In genomic region chr16:30310171-30310515, GRCm38 (mm10) we compare ENCODE assay signal across 14 mouse cellular contexts. TPM values are rescaled to one million over a fixed set of nuclear protein-coding genes. Genes with fewer than 3 reads are reported as not detected.
A peak's percentile ranks its signal among the peaks of the same experiment; 100 is the strongest.
DNase-seq lines count a peak whose midpoint lies in the region; ATAC-seq and TF ChIP-seq lines count a peak whose summit lies in the region.
"Had no signal": no experiment of that assay in that cellular context is flagged by ENCODE, and none has a peak within 500 bp of the region (broad histone marks: within the 10 kb centered on the region; RNA-seq: fewer than 3 reads in every experiment).

No protein-coding gene starts in this region.

- peaks cover 14% of the 10 kb centered on the region for H3K4me1 ChIP-seq in heart, embryonic 11.5 days (ENCODE audit: control insufficient read depth, insufficient read depth, low read length)
- H3K4me1 ChIP-seq in heart, adult 2 months (ENCODE audit: control insufficient read depth, insufficient read depth, low read length) = peaks cover 2% of the 10 kb centered on the region; the same call in 1 of the 2 replicates
- H3K4me1 ChIP-seq in midbrain, embryonic 16.5 days (ENCODE audit: control insufficient read depth, insufficient read depth, low read length) = peaks cover 18% of the 10 kb centered on the region
- peaks cover 20% of the 10 kb centered on the region for H3K4me1 ChIP-seq in midbrain, embryonic 13.5 days (replicated peaks)
- peaks cover 22% of the 10 kb centered on the region for H3K4me1 ChIP-seq in limb, embryonic 10.5 days
- H3K4me1 ChIP-seq in midbrain, postnatal 0 days (ENCODE audit: insufficient read depth, low read length) = peaks cover 6% of the 10 kb centered on the region; the same call in 1 of the 2 replicates
- H3K4me1 ChIP-seq in thymus, adult 2 months (replicated peaks; ENCODE audit: control insufficient read depth, insufficient read depth, low read length) = peaks cover 15% of the 10 kb centered on the region
- peaks cover 13% of the 10 kb centered on the region for H3K4me1 ChIP-seq in forebrain, embryonic 14.5 days (ENCODE audit: control insufficient read depth, insufficient read depth, low read length)

- intact Hi-C loops in heart, adult 2 months (cut with DNase I) = no loop called here

- ATAC-seq in heart, embryonic 11.5 days (replicated peaks; ENCODE audit: insufficient number of reproducible peaks, low FRiP score, low TSS enrichment) = no peak
- ATAC-seq in midbrain, embryonic 16.5 days = no peak
- no peak for ATAC-seq in midbrain, embryonic 13.5 days
- ATAC-seq in midbrain, postnatal 0 days (ENCODE audit: low FRiP score) = no peak
- ATAC-seq in forebrain, embryonic 14.5 days = no peak

- 52% methylated on average over 8 of the region's 8 CpGs for WGBS in heart, embryonic 11.5 days (ENCODE audit: insufficient replicate concordance)
- 90% methylated on average over 8 of the region's 8 CpGs for WGBS in heart, adult 2 months
- 58% methylated on average over 8 of the region's 8 CpGs for WGBS in midbrain, embryonic 16.5 days
- WGBS in midbrain, embryonic 13.5 days = 56% methylated on average over 8 of the region's 8 CpGs
- 59% methylated on average over 8 of the region's 8 CpGs for WGBS in limb, embryonic 10.5 days
- WGBS in midbrain, postnatal 0 days = 54% methylated on average over 8 of the region's 8 CpGs
- WGBS in thymus, adult 2 months = 87% methylated on average over 8 of the region's 8 CpGs
- 52% methylated on average over 8 of the region's 8 CpGs for WGBS in forebrain, embryonic 14.5 days

- no peaks in the 10 kb centered on the region for H3K36me3 ChIP-seq in heart, embryonic 11.5 days (ENCODE audit: control insufficient read depth, insufficient read depth, low read length)
- no peaks in the 10 kb centered on the region for H3K36me3 ChIP-seq in heart, adult 2 months (ENCODE audit: control insufficient read depth, insufficient read depth, low read length)
- no peaks in the 10 kb centered on the region; the same call in 1 of the 2 replicates for H3K36me3 ChIP-seq in midbrain, embryonic 16.5 days (ENCODE audit: control insufficient read depth, insufficient read depth, low read length)
- 0 out of 2 replicates have a peak, but pooled peaks cover 4% of the 10 kb centered on the region for H3K36me3 ChIP-seq in midbrain, embryonic 13.5 days
- peaks cover 11% of the 10 kb centered on the region for H3K36me3 ChIP-seq in limb, embryonic 10.5 days
- no peaks in the 10 kb centered on the region for H3K36me3 ChIP-seq in midbrain, postnatal 0 days (ENCODE audit: insufficient read depth, low read length)
- H3K36me3 ChIP-seq in thymus, adult 2 months (ENCODE audit: control insufficient read depth, insufficient read depth, low read length) = peaks cover 5% of the 10 kb centered on the region
- peaks cover 2% of the 10 kb centered on the region; the same call in 1 of the 2 replicates for H3K36me3 ChIP-seq in forebrain, embryonic 14.5 days (ENCODE audit: control insufficient read depth, insufficient read depth, low read length)

- TF ChIP-seq EP300 in heart, adult 2 months (IDR thresholded peaks at IDR 0.05; ENCODE audit: insufficient read depth, low read depth, low read length) = no peak

- H3K27me3 ChIP-seq in heart, embryonic 11.5 days (ENCODE audit: control insufficient read depth, insufficient read depth, low read length) = peaks cover 51% of the 10 kb centered on the region
- peaks cover 7% of the 10 kb centered on the region; the same call in 1 of the 2 replicates for H3K27me3 ChIP-seq in heart, adult 2 months (ENCODE audit: control insufficient read depth, insufficient read depth, low read length)
- peaks cover 35% of the 10 kb centered on the region for H3K27me3 ChIP-seq in midbrain, embryonic 16.5 days (ENCODE audit: control insufficient read depth, insufficient read depth, low read depth, low read length)
- peaks cover 63% of the 10 kb centered on the region for H3K27me3 ChIP-seq in midbrain, embryonic 13.5 days
- H3K27me3 ChIP-seq in limb, embryonic 10.5 days (ENCODE audit: low read depth, poor library complexity, severe bottlenecking) = peaks cover 63% of the 10 kb centered on the region
- peaks cover 32% of the 10 kb centered on the region for H3K27me3 ChIP-seq in midbrain, postnatal 0 days (ENCODE audit: insufficient read depth, low read length)
- no peaks in the 10 kb centered on the region; the same call in 1 of the 2 replicates for H3K27me3 ChIP-seq in thymus, adult 2 months (ENCODE audit: control insufficient read depth, insufficient read depth, low read length)
- H3K27me3 ChIP-seq in forebrain, embryonic 14.5 days (replicated peaks; ENCODE audit: control insufficient read depth, insufficient read depth, low read length) = peaks cover 45% of the 10 kb centered on the region

- no peaks in the 10 kb centered on the region for H3K79me2 ChIP-seq in heart, adult 2 months (replicated peaks; ENCODE audit: control insufficient read depth, insufficient read depth, low read length)

- no peaks in the 10 kb centered on the region for H3K9me3 ChIP-seq in heart, embryonic 11.5 days (replicated peaks; ENCODE audit: control insufficient read depth, low read length)
- no peaks in the 10 kb centered on the region for H3K9me3 ChIP-seq in midbrain, embryonic 16.5 days (replicated peaks; ENCODE audit: control insufficient read depth, low read length, poor library complexity, severe bottlenecking)
- H3K9me3 ChIP-seq in midbrain, embryonic 13.5 days = no peaks in the 10 kb centered on the region
- no peaks in the 10 kb centered on the region for H3K9me3 ChIP-seq in limb, embryonic 10.5 days (replicated peaks)
- no peaks in the 10 kb centered on the region for H3K9me3 ChIP-seq in midbrain, postnatal 0 days (ENCODE audit: low read length)
- no peaks in the 10 kb centered on the region for H3K9me3 ChIP-seq in forebrain, embryonic 14.5 days (replicated peaks; ENCODE audit: control insufficient read depth, low read length)
- H3K9me3 ChIP-seq: heart, embryonic 12.5 days had no signal

- no peak for TF ChIP-seq CTCF in heart, adult 2 months (IDR thresholded peaks at IDR 0.05)
- no peak for TF ChIP-seq CTCF in midbrain, postnatal 0 days (IDR thresholded peaks at IDR 0.05)
- no peak for TF ChIP-seq CTCF in thymus, adult 2 months (IDR thresholded peaks at IDR 0.05; ENCODE audit: borderline replicate concordance, control insufficient read depth, extremely low read depth, insufficient read depth, low read length, poor library complexity)

- no peak for DNase-seq in heart, adult 2 months
- DNase-seq in limb, embryonic 10.5 days (ENCODE audit: low spot score) = no peak
- DNase-seq in midbrain, postnatal 0 days (ENCODE audit: low spot score) = no peak
- no peak for DNase-seq in thymus, adult 2 months
- no peak for DNase-seq in forebrain, embryonic 14.5 days (ENCODE audit: low spot score)
- DNase-seq: lung, adult 18-20 months; right cerebral cortex, postnatal 14 days had no signal

- no peak overlapping the region for H3K27ac ChIP-seq in heart, embryonic 11.5 days (ENCODE audit: low read depth, low read length)
- H3K27ac ChIP-seq in heart, adult 2 months = no peak overlapping the region
- no peak overlapping the region for H3K27ac ChIP-seq in midbrain, embryonic 16.5 days (ENCODE audit: low read length)
- no peak overlapping the region for H3K27ac ChIP-seq in midbrain, embryonic 13.5 days
- H3K27ac ChIP-seq in limb, embryonic 10.5 days = no peak overlapping the region
- no peak overlapping the region for H3K27ac ChIP-seq in midbrain, postnatal 0 days (ENCODE audit: low read depth, low read length)
- H3K27ac ChIP-seq in thymus, adult 2 months (ENCODE audit: control insufficient read depth, insufficient read depth, low read length) = no peak overlapping the region
- H3K27ac ChIP-seq in forebrain, embryonic 14.5 days (ENCODE audit: low read depth, low read length) = no peak overlapping the region

- no peak for TF ChIP-seq POLR2A in heart, adult 2 months (IDR thresholded peaks at IDR 0.05; ENCODE audit: insufficient read depth, low read depth, low read length)
- TF ChIP-seq POLR2A in thymus, adult 2 months (IDR thresholded peaks at IDR 0.05; ENCODE audit: control insufficient read depth, extremely low read depth, insufficient read depth, low read length, poor library complexity) = no peak

- H3K4me3 ChIP-seq in heart, embryonic 11.5 days (ENCODE audit: low read depth, low read length) = no peak overlapping the region
- H3K4me3 ChIP-seq in heart, adult 2 months = no peak overlapping the region
- no peak overlapping the region for H3K4me3 ChIP-seq in midbrain, embryonic 16.5 days (ENCODE audit: low read depth, low read length)
- H3K4me3 ChIP-seq in midbrain, embryonic 13.5 days (replicated peaks) = no peak overlapping the region
- H3K4me3 ChIP-seq in limb, embryonic 10.5 days = peak overlapping the region; percentile 62; the same call in 1 of the 2 replicates
- no peak overlapping the region for H3K4me3 ChIP-seq in midbrain, postnatal 0 days (ENCODE audit: low read depth, low read length)
- no peak overlapping the region for H3K4me3 ChIP-seq in thymus, adult 2 months (ENCODE audit: control insufficient read depth, insufficient read depth, low read length)
- H3K4me3 ChIP-seq in forebrain, embryonic 14.5 days (ENCODE audit: low read depth, low read length) = no peak overlapping the region

- 0 out of 2 replicates have a peak overlapping the region, but pooled peaks have one; percentile 100 for H3K4me2 ChIP-seq in heart, embryonic 11.5 days
- H3K4me2 ChIP-seq in midbrain, embryonic 16.5 days (ENCODE audit: low read length) = peak overlapping the region; percentile 96; the same call in 1 of the 2 replicates
- no peak overlapping the region for H3K4me2 ChIP-seq in midbrain, embryonic 13.5 days (replicated peaks)
- H3K4me2 ChIP-seq in midbrain, postnatal 0 days (ENCODE audit: low read depth, low read length, poor library complexity, severe bottlenecking) = peak overlapping the region; percentile 81
- no peak overlapping the region for H3K4me2 ChIP-seq in forebrain, embryonic 14.5 days (ENCODE audit: low read length)

- no peak overlapping the region for H3K9ac ChIP-seq in heart, embryonic 11.5 days (ENCODE audit: low read depth, low read length)
- no peak overlapping the region for H3K9ac ChIP-seq in heart, adult 2 months (ENCODE audit: low read depth, low read length)
- no peak overlapping the region for H3K9ac ChIP-seq in midbrain, embryonic 16.5 days (ENCODE audit: low read depth, low read length)
- no peak overlapping the region for H3K9ac ChIP-seq in midbrain, embryonic 13.5 days (replicated peaks)
- H3K9ac ChIP-seq in midbrain, postnatal 0 days (replicated peaks; ENCODE audit: low read length, poor library complexity, severe bottlenecking) = no peak overlapping the region
- no peak overlapping the region for H3K9ac ChIP-seq in forebrain, embryonic 14.5 days (ENCODE audit: low read length)

RNA-seq across cellular contexts. Expression of gene Gp5, which starts 0.4 kb away (rescaled TPM):
- 3.2 and 5.5 TPM in 2 replicates for polyA plus RNA-seq in heart, embryonic 11.5 days (2014; fragmentation: Nextera tagmentation; extraction: Ambion mirVana)
- total RNA-seq in heart, adult 2 months (2021) = 1 to 10 TPM in 1 of 2 experiments, under 1 TPM in 1; 0.39 to 2.3 TPM
- polyA plus RNA-seq in heart, adult 2 months (2012; rRNA removed) = 0.61 and 1.5 TPM in 2 replicates
- polyA plus RNA-seq in midbrain, embryonic 16.5 days (2015; fragmentation: Nextera tagmentation; extraction: Ambion mirVana) = 0.55 and 0.62 TPM in 2 replicates
- 0.18 and 0.57 TPM in 2 replicates for polyA plus RNA-seq in midbrain, embryonic 13.5 days (2015; fragmentation: Nextera tagmentation; extraction: Ambion mirVana)
- polyA plus RNA-seq in limb, embryonic 10.5 days (2016; fragmentation: Nextera tagmentation; extraction: Ambion mirVana) = 1.5 and 1.7 TPM in 2 replicates
- 2.1 and 2.6 TPM in 2 replicates for total RNA-seq in midbrain, postnatal 0 days (2014; rRNA removed)
- polyA plus RNA-seq in midbrain, postnatal 0 days (2015; fragmentation: Nextera tagmentation; extraction: Ambion mirVana) = 0.75 and 0.78 TPM in 2 replicates
- polyA plus RNA-seq in thymus, adult 2 months (2012; rRNA removed) = 1.6 TPM in 2 replicates
- polyA plus RNA-seq in forebrain, embryonic 14.5 days (2014; fragmentation: Nextera tagmentation; extraction: Ambion mirVana) = 0.28 and 0.32 TPM in 2 replicates

RNA-seq across cellular contexts. Expression of gene Lrrc15, which starts 27.1 kb away (rescaled TPM):
- polyA plus RNA-seq in heart, embryonic 11.5 days (2014; fragmentation: Nextera tagmentation; extraction: Ambion mirVana) = 0.48 and 0.84 TPM in 2 replicates
- under 1 TPM; 0.07 to 0.08 TPM for total RNA-seq in heart, adult 2 months (2021)
- polyA plus RNA-seq in heart, adult 2 months (2012; rRNA removed) = 0.06 and 0.09 TPM in 2 replicates
- polyA plus RNA-seq in midbrain, embryonic 16.5 days (2015; fragmentation: Nextera tagmentation; extraction: Ambion mirVana) = 0.21 and 0.25 TPM in 2 replicates
- 0.11 and 0.19 TPM in 2 replicates for polyA plus RNA-seq in midbrain, embryonic 13.5 days (2015; fragmentation: Nextera tagmentation; extraction: Ambion mirVana)
- polyA plus RNA-seq in limb, embryonic 10.5 days (2016; fragmentation: Nextera tagmentation; extraction: Ambion mirVana) = 0.23 and 0.68 TPM in 2 replicates
- 0.28 and 0.60 TPM in 2 replicates for total RNA-seq in midbrain, postnatal 0 days (2014; rRNA removed)
- 0.11 and 0.15 TPM in 2 replicates for polyA plus RNA-seq in midbrain, postnatal 0 days (2015; fragmentation: Nextera tagmentation; extraction: Ambion mirVana)
- polyA plus RNA-seq in thymus, adult 2 months (2012; rRNA removed) = 0.45 and 0.51 TPM in 2 replicates
- polyA plus RNA-seq in forebrain, embryonic 14.5 days (2014; fragmentation: Nextera tagmentation; extraction: Ambion mirVana) = 0.07 and 0.10 TPM in 2 replicates
- total RNA-seq: left cerebral cortex, adult 18-20 months had no signal
- polyA plus RNA-seq: cortical plate, adult 2 months had no signal

RNA-seq across cellular contexts. Expression of gene Cpn2, which starts 42.8 kb away (rescaled TPM):
- not detected in 2 replicates for polyA plus RNA-seq in heart, embryonic 11.5 days (2014; fragmentation: Nextera tagmentation; extraction: Ambion mirVana)
- total RNA-seq in heart, adult 2 months (2021) = under 1 TPM; 0.10 to 0.11 TPM
- polyA plus RNA-seq in heart, adult 2 months (2012; rRNA removed) = 0.64 and 0.88 TPM in 2 replicates
- polyA plus RNA-seq in midbrain, embryonic 16.5 days (2015; fragmentation: Nextera tagmentation; extraction: Ambion mirVana) = not detected in 2 replicates
- not detected in 2 replicates for polyA plus RNA-seq in midbrain, embryonic 13.5 days (2015; fragmentation: Nextera tagmentation; extraction: Ambion mirVana)
- polyA plus RNA-seq in limb, embryonic 10.5 days (2016; fragmentation: Nextera tagmentation; extraction: Ambion mirVana) = not detected in 2 replicates
- not detected in 2 replicates for total RNA-seq in midbrain, postnatal 0 days (2014; rRNA removed)
- not detected in 2 replicates for polyA plus RNA-seq in midbrain, postnatal 0 days (2015; fragmentation: Nextera tagmentation; extraction: Ambion mirVana)
- 0.54 and 1.1 TPM in 2 replicates for polyA plus RNA-seq in thymus, adult 2 months (2012; rRNA removed)
- polyA plus RNA-seq in forebrain, embryonic 14.5 days (2014; fragmentation: Nextera tagmentation; extraction: Ambion mirVana) = not detected in 2 replicates
- total RNA-seq: ES-E14; left cerebral cortex, adult 18-20 months had no signal
- polyA plus RNA-seq: cortical plate, adult 2 months; heart, embryonic 12.5 days had no signal

Comparison
In these comparisons a context has a peak if more than half of its experiments do, and no peak if none do; other contexts are left out.
1. H3K4me2 ChIP-seq: peak in heart, embryonic 11.5 days (single experiment), midbrain, embryonic 16.5 days (single experiment) and midbrain, postnatal 0 days (single experiment); none in midbrain, embryonic 13.5 days (single experiment) and forebrain, embryonic 14.5 days (single experiment).